Mouse (Mus musculus) heart, postnatal 4 days (tissue): ENCODE measurements around the gene Ssbp3. TPM values are rescaled to one million over a fixed set of nuclear protein-coding genes. Genes with fewer than 3 reads are reported as not detected.
A peak's percentile ranks its signal among the peaks of the same experiment; 100 is the strongest.

Experiments used
- DNase-seq: peaks from one replicate; pipeline ENCODE4 v3.0.0; 2021
- total RNA-seq, 2 experiments: library from RNA; stranded (reverse); gene quantifications; 2 replicates each; pipeline ENCODE4 v1.2.3; 2021

Ssbp3 gene
- total RNA-seq, 2 experiments from 2014 or later, result 55.3 to 58.7 TPM

DNA sequence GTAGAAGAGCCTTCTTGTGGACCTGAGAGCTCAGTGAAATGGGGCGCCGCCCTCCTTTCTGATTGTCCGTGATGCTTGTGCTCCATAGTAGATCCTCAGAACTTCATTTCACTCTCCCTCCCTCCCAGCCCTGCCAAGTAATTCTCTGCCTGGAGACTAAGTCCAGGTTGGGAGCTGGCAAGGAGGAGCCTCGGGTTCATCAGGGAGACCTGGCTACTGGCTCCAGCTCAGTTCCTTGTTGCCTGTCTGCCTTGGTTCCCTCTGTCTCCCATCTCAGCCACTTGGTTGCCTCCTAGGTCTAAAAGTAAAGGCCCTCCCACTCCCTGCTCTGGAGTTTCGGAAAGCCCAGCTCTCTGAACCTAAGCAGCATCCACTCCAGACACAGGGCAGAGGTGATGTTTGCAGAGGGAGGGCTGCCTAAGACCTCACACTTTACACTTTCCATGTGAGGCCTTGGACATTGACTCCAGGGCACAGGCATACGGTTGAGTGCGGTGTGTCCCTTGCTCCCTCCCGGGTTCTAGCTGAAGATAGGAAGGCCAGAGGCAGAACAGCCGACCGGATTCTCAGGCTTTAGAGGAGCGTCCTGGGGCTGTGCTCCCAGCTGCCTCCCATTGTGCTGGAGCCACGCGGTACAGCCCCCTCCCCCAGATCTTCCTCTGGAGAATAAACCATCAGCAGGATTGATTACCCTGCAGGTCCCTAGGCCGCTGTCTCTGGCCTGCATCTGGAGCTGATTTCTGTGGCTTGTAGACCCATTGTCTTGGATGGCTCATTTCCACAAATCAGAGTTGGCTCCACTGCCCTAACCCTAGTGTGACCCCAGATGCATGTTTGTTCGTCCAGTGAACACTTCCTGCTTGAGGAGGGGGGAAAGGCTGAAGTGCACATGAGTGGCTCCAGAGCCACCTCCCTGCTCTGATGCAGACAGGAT lies 75.7 kb downstream of the Ssbp3 start:
- peak; percentile 20 for DNase-seq

GRCm38 (mm10) chr4:106987725-106988364 lies 77.3 kb downstream of the Ssbp3 start:
- peak; percentile 90 for DNase-seq

DNA sequence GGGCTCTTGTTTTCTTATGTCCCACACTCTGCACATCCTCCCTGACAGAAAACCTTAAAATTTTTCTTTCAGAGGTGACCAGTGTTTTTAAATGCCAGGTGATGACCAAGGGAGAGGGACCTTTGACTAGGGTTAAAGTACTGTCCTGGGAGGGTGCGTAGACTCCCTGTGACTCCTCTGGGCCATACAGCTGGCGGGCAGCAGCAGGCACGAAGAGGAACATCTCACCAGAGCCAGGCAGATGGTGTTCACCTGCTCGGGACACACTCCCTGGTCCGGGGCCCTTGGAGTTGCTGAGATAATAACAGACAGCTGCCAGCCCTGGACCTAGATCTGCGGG lies 78.4 kb downstream of the Ssbp3 start:
- no peak for DNase-seq

DNA sequence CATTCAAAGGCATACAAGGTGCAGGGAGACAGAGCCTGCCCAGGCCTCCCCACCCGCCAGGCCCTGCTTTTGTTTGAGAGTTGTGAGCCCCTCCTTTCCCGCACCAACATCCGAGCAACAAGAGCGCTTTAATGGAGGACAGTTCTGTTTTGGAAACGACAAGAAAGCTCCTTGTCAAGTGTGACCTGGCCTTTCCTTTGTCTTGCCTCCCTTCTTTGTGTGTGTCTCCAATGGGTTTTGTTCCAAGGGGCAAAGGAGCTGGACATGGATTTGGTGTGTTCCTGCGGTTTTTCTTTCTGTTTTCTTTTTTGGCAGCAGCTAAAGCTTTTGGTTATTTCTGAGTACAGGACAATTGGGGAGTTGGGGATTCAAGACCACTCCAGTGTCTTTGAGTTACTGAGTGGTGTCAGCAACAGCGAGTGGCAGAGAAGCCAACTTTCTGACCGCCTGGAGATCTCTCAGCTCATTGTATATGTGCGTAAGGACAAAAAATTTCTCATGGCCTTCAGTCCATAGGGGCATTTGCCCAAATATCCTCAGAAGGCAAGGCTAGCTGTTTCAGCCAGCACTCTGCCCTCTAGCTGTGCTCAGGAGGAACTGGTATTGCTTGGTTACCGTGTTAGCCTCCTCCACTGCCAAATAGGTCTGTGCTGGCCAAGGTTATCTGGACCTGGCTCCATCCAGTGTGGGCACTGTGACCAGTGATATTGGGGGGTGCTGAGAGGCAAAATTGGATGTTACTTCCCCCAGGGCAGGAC lies 78.9 kb downstream of the Ssbp3 start:
- no peak for DNase-seq

- DNase-seq, result no peak
Measured at GRCm38 (mm10) chr4:106993053-106993452, 82.6 kb downstream of the Ssbp3 start.

GRCm38 (mm10) chr4:106994252-106994651 lies 83.8 kb downstream of the Ssbp3 start:
- DNase-seq, result no peak

- DNase-seq, result no peak
Measured at GRCm38 (mm10) chr4:106995069-106995468, 84.6 kb downstream of the Ssbp3 start.

GRCm38 (mm10) chr4:106995513-106995912 lies 85.0 kb downstream of the Ssbp3 start:
- no peak for DNase-seq

GRCm38 (mm10) chr4:106996305-106997076 lies 86.0 kb downstream of the Ssbp3 start:
- peak; percentile 44 for DNase-seq

GRCm38 (mm10) chr4:107001259-107001810 lies 90.8 kb downstream of the Ssbp3 start:
- DNase-seq, result no peak

GRCm38 (mm10) chr4:107001916-107002488 lies 91.5 kb downstream of the Ssbp3 start:
- no peak for DNase-seq

DNA sequence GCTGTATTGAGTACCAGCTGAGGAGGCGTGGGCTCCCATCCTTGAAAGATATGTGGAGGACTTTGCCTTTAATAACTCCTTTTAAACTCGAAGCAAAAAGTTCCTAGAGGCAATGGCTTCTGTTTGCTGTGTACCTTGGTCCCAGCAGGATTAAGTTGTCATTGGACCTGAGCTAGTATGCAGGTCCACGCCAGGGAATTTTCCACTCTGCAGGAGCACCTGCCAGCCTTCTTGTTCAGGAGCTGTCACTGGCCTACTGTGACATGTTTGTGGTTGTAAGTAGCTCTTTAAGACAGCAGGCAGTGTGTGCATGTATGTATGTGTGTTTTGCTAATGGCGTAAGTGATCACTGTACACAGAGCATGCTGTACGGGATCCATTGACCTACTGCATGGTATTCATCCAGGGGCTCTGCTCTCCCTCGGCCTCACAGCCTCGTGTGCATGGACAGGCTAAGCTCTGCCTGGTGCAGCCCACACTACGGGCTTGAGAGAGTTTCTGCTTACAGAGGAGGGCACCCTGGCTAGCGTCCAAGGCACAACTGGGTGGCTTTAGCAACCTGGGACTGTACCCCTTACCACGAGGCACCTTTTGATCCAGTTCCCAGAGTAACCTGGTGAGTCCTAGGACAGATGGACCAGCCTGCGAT lies 92.1 kb downstream of the Ssbp3 start:
- DNase-seq, result no peak

DNA sequence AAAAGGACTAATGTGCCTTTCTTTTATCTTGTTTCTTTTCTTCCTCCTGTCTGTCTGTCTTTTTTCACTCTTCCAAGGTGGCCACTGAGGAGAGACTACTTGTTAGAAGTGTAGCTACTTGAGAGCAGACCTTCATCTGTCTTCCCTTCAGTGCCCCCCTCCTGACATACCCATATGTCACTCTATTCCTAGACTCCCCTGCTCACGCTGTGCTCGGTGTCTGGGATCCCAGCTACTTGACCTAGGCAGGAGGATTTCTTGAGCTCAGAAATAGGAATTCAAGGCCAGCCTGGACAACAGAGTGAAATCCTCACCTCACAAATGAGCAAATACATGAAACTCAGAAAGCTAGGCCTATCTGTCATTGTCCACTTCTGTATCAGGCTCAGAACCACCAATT lies 92.7 kb downstream of the Ssbp3 start:
- no peak for DNase-seq

DNA sequence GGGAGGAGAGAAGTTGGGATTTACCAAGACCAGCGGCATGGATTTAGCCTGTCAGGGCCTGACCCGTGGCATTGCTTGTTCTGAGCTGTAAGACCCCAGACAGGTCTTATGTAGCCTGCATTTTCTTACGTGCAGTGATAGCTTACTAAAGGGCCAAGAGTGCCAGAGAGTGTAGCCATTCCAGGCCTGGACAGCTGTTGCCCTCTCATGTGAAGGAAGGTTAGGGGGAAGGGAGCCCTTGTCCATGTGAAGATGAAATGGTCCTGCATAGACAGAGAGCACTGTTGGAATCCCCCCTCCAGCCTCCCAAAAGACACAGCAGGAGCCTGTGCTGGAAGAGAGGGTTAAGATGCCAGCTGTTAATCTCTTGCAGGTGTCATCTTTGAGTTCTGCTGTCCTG lies 93.3 kb downstream of the Ssbp3 start:
- DNase-seq, result no peak

DNA sequence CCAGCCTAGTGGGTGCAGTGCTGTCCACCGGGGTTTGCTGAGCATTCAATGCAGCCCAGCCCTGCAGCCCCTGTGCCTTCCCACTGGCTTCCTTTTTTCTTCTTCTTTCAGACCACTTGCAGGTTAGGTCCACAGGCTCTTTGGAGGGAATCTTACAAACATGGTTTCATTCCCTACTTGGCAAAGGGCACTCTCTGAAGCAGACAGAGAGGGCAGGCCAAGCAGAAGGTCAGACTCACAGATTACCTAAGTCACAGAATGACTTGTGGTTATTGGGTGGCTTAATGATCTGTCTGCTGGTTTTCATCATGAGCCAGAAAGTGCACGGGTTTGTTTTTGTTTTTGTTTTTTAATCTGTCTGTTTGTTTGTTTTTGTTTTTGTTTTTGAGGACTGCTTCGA lies 93.8 kb downstream of the Ssbp3 start:
- no peak for DNase-seq

DNA sequence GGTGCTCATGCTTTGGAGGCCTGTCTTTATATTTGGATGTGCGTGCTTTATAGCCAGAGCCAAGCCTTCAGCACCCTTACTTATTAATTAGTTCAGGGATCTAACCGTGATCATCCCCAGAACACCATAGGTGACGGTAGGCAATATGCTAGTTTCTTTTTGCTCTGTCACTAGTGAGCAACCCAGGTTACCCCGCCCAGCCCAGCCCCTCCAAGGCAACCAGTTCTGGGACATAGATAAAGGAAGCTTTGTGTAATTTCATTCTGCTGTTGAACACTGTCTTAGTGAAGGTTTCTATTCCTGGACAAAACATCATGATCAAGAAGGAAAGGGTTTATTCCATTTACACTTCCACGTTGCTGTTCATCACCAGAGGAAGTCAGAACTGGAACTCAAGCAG lies 94.7 kb downstream of the Ssbp3 start:
- no peak for DNase-seq

GRCm38 (mm10) chr4:107006229-107006628 lies 95.7 kb downstream of the Ssbp3 start:
- no peak for DNase-seq

- DNase-seq, result no peak
Measured at GRCm38 (mm10) chr4:107006807-107007206, 96.3 kb downstream of the Ssbp3 start.

GRCm38 (mm10) chr4:107007359-107007758 lies 96.9 kb downstream of the Ssbp3 start:
- DNase-seq, result no peak

DNA sequence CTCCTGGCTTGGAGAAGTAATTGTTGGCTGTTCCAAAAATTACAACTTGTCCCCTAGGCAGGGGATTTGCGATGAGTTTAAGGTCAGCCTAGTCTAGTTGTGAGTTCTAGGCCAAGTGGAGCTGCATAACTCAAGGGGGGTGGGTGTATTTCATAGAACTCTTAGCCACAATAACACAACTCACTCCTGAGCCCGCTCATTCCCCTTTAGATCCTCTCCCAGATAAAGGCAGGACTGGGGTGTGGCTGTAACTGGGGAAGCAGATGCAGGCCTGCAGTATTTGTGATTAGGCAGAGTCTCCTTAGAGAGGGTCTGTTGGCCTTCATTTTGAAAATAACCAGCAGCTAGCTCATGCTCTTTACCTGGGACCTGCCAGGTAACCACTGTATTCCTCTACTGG lies 97.7 kb downstream of the Ssbp3 start:
- no peak for DNase-seq

DNA sequence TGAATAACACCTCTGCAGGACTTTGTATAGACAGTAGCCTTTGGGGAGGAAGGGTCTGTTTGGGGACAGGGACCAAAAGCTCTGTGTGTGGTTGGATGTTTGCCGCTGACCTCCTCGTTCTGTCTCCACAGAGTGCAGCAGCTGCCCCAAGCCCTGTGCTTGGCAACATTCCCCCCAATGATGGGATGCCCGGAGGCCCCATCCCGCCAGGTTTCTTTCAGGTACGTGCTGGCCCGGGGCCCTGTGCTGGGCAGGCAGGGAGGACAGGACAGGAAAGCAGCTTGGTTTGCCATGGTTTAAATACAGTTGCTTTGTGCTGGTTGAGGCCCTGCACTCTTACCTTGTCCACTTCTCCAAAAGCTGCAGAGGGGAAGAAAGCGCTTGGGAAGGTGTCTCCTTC lies 99.0 kb downstream of the Ssbp3 start:
- no peak for DNase-seq
